Mouse (Mus musculus): ENCODE measurements around the gene Slc32a1.

DNA sequence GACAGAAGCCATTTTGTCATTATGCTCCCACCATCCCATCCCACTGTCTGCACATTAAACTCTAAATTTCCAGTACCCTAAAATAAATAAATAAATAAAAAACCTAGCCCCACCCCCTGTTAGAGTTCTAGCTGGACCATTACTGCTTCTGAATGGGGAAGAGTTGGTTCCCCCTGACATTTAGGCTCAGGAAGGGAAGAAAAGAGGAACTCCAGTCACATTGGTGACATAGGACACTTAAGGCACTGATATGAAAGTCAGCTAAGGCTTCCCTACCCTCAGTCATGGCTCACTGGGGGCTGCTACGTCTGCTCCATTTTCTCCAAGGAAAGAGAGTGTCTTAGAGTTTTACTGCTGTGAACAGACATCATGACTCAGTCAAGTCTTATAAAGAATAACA is 13.8 kb upstream of the Slc32a1 start:
- no peak for TF ChIP-seq POLR2A (IDR thresholded peaks at IDR 0.05; ENCODE audit: low read depth, low read length)
- no peak for TF ChIP-seq CTCF (IDR thresholded peaks at IDR 0.05; ENCODE audit: extremely low read depth, insufficient read depth, insufficient read length, insufficient replicate concordance)
